Mouse (Mus musculus): ENCODE results near the gene Cmip.

Gene Cmip

DNA sequence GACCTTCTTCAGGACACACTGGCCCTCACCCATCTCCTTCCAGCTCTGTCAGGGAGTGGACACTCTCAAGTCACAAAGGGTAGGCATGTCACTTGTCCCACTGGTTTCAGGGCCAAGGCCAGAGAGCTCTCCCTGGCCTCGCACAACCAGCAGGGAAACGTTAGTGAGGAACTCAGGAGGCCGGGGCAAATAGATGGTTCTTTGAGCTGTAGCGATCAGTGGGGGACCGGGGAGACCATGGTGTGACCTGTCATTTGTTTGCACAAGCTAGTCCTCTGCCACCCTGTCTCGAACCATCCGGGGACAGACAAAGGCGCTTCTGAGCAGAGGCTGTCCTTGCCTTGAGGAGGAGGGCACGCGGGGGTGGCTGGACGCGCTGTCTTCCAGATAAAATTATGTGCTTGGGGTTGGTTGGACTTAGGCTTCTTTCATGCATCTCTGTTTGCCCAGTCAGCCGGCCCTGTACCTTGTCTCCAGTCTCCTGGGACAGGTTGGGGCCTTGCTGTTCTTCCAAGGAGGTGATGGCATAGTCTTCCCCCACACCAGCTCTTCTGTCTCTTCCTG, 99.3 kb downstream of the Cmip start:
- no peak for DNase-seq

DNA sequence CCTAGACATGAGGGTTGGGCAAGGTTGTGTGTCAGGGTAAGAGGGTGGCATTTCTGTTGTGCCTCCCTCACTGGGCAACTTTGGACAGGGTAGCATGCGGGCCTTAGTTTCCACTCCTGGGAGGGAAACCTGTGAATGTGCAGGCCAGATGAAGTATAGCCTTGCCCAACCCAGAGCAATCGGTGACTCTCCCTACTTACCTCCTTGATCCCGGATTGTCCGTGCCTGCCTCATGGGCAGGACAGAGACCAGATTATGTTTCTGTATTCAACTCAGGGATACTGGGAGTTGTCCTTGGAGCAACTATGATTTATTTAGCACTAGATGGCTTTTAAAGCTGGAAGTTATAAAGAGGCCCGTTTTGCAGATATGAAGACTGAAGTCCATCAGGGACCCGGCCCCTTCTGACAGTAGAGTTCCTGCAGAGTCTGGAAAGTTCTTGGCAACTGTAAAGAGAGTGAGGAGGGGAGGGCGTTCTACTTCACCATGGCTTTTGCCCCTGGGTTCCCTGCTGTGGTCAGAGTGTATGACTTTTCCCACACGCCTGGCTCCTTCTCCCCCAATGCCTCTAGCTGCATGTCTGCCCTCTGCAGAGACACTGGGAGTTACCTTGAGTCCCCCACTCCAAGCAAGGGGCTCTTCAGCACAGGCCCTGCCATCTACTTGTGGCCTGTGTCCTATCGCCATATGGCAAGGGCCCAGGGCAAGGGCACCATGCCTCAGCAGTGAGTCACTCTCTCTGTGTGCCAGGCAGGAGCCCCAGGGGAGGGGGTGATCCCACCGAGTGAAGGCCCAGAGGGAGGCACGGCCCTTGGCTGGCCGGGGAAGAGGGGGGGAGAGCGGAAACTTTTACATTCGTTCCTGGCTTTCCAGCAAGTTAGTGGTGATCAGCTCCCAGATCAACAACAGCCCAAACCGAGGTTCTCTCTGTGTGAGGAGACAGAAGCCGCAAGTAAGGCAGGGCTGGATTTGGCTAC, 100.9 kb downstream of the Cmip start:
- peak; percentile 50 for DNase-seq

GRCm38 (mm10) chr8:117360172-117360930, 103.5 kb downstream of the Cmip start:
- peak; percentile 46 for DNase-seq

DNA sequence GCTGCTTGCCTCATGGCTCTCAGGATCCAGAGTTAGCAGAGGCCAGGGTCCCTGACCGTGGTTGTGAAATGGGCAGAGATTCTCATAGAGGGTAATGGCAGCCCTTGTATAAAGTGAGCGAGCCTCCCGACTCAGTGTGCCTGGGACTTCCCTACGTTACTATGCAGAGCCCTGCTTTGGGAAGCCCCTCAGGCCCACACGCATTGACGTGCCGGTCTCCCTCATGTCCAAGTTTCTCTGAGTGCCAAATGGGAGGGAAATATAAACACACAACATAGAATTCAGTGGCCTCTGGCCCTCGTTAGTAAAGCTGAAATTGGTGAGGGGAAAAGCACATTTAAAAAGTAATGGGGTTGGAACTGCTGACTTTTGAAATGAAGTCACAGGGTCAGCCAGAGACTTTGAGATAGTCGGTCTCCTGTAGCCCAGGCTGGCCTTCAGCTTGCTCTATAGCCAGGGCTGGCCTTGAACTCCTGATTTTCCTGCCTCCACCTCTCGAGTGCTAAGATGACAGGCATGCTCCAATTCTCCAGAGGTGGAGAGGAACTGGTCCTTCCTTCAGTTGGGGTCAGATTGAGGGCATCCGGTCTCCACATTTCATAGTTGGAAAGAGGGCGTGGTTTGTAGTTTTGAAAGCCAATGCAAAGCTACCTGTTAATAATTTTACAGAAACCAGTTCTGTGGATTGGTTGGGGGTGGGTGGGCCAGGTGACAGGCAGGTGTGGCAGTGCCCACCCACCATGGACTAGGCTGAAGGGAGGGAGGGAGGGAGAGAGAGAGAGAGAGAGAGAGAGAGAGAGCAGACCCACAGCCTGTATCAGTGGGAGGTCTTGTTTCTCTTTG, 105.0 kb downstream of the Cmip start:
- no peak for DNase-seq

DNA sequence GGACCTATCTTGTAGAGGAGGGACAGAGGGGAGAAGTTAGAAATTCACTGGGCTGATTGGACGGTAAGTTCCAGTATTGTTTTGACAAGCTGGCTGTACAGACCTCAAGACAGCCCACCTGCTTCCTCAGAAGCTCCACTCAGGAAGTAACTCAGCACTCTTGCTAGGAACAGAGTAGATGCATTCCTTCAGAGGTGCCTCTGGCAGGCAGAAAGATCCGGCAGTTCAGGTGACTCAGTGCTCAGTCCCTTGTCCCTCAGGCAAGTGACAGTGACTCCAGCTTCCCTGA, 105.5 kb downstream of the Cmip start:
- no peak for DNase-seq

DNA sequence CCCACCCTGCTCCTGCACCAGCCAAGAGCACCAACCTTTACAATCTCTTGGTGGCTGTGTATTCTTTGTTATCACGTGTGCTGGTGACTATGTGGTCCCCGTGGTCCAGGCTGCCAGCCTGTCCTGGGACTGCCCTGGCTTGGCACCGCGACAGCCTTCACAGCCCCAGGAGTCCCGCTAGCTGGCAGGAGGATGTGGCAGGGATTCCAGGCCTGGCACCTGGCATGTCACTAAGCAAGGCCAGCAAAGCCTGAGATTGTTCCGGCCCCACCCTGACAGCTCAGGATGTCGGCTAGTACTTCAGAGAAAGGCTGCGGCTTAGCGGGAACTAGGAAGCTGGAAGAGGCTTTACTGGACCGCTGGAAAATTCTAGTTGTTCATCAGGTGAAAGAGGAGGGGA, 106.4 kb downstream of the Cmip start:
- no peak for DNase-seq

- no peak for DNase-seq
Measured at GRCm38 (mm10) chr8:117364374-117365160, 107.7 kb downstream of the Cmip start.

DNA sequence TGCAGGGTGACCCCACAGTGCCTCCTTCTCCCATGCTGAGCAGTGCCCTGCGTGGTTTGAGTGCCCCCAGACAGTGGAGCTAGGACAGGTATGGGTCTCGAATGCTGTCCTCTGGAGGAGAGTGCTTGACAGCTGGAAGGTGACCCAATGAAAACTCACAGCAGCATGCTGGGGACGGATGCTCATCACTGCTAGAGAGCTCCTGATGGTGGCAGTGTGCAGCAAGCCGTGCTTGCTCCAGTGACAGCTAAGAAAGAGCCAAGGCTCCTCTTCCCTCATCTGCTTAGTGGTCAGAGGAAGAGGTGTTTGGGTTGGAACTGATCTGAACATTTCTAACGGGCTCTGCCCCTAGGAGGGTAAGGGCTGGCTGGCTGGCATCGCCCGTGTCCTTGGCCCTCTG, 109.6 kb downstream of the Cmip start:
- no peak for DNase-seq

GRCm38 (mm10) chr8:117367441-117367840, 110.6 kb downstream of the Cmip start:
- no peak for DNase-seq

GRCm38 (mm10) chr8:117368781-117369180, 111.9 kb downstream of the Cmip start:
- DNase-seq, result peak; percentile 85

- no peak for DNase-seq
Measured at GRCm38 (mm10) chr8:117370009-117370408, 113.1 kb downstream of the Cmip start.

DNA sequence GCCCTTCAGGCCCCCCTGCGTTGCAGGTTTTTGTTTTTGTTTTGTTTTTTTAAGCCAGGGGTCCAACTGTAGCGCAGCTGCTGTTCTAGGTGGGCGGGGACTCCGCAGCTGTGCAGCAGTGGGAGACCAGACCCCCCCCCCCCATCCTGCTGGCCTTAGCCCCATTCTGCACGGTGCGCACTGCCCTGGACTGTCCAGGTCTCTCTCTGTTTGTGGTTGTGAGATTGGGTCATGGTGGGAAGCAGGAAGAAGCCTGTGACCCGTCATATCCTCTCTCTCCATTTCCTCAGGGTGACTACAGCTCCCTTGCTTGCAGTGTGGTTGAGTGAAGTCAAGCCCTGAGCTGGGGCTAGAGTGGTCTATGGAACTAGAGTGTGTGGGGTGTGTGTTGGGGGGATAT, 114.3 kb downstream of the Cmip start:
- no peak for DNase-seq

GRCm38 (mm10) chr8:117372070-117372469, 115.2 kb downstream of the Cmip start:
- no peak for DNase-seq

GRCm38 (mm10) chr8:117373001-117373428, 116.2 kb downstream of the Cmip start:
- no peak for DNase-seq

DNA sequence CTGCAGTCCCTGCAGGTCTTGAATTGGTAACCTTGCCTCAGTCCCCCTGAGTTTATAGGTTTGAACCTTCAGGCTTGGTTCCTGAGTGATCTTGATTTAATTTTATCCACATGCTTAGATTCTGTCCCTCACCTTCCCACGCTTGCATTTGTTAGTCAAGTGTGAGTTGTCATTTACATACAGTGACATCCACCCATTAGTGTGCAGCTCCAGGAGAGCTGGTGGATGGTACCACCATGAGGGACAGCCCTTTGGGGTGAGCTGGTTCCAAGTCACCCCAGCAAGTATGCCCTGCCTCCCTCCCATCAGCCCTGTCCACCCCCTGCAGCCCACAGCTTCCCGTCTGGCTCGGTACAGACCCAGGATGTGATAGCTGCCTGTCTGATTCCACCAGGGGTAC, 117.2 kb downstream of the Cmip start:
- no peak for DNase-seq

GRCm38 (mm10) chr8:117376997-117377396, 120.1 kb downstream of the Cmip start:
- DNase-seq, result no peak

DNA sequence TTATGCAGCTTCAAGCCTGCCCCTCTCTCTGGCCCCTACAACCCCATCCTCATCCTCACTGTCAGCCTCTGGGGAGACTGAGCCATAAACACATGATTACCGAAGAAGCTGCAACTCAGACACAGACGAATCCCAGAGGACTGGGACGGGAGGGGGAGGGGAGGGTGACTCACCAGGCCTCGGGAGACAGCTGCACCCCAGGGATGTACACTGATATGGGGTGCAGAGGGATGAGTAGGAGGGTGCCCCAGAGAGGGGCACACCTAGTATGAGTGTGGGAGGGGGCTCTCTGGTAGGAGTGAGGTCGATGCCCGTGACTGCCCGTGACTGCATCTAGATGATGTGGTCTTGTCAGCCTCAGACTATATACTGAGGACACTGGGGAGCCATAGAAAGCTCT, 121.8 kb downstream of the Cmip start:
- no peak for DNase-seq

DNA sequence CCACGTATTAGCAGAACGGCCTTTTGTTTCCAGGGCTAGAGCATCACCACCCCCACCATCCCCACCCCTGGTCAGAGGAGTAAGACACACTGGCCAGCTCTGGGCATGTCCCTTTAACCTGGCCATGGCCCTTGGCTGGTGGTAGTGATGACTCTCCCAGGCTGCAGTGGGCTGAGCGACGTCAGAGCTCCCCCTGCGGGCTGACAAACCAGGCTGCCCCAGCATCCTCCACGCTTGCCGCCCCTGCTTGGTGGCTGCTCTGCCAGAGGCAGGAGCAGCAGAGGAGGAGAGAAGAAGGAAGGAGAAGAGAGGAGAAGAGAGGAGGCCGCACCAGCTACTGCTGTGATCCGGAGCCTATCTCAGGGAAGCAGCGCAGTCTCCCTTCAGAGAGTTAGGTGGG, 122.3 kb downstream of the Cmip start:
- DNase-seq, result peak; percentile 66

- peak; percentile 64 for DNase-seq
Measured at GRCm38 (mm10) chr8:117380796-117381195, 123.9 kb downstream of the Cmip start.

GRCm38 (mm10) chr8:117386142-117386541, 129.3 kb downstream of the Cmip start:
- DNase-seq, result peak; percentile 46

DNA sequence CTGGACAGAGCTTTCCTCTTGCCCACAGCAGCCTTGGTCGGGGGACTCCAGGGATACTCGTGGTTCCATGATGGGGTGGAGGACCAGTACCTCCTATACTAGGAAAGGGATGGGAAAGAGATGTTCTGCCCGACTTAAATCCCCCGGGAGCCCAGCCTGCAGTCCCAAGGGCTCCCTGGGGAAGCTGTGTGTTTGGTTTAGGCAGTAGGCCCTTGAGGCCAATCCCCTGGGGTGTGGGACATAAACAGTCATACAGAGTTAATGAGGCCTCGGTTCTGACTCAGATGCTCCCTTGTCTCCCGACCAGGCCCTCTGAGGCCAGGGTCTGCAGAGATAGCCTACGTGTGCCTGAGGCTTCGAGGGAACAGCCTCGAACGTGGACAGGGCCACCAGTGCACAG, 130.8 kb downstream of the Cmip start:
- no peak for DNase-seq

GRCm38 (mm10) chr8:117388370-117388769, 131.5 kb downstream of the Cmip start:
- peak; percentile 57 for DNase-seq
